Mouse (Mus musculus): ENCODE data around the gene Gsg1. TPM values are rescaled to one million over a fixed set of nuclear protein-coding genes. Genes with fewer than 3 reads are reported as not detected.

Gene Gsg1
- polyA plus RNA-seq (2012): not detected in 2 replicates

DNA sequence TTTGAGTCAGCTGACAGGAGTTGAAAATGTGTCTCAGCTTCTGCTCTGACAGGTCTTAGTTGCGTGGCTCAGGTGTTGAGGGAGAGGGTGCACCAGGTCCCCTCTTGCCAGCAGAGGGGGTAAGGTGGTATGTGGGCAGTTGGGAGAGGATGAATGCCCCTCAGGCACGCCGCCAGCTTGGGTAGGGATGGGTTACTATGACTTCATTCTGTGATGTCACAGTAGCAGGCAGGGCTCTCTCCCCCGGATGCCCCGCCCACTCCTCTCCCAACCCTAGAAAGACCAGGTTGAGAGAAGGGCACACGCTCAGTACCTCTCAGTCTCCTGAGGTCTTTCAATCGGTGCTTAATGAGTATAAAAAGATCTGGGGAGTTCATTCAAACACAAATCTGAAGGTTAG lies at the start of gene Gsg1:
Gene Gsg1, minus strand, starts transcription at position 199 of the 400 bp plus-strand sequence.
- TF ChIP-seq GATA1 (IDR thresholded peaks at IDR 0.05; ENCODE audit: low read length): no peak

DNA sequence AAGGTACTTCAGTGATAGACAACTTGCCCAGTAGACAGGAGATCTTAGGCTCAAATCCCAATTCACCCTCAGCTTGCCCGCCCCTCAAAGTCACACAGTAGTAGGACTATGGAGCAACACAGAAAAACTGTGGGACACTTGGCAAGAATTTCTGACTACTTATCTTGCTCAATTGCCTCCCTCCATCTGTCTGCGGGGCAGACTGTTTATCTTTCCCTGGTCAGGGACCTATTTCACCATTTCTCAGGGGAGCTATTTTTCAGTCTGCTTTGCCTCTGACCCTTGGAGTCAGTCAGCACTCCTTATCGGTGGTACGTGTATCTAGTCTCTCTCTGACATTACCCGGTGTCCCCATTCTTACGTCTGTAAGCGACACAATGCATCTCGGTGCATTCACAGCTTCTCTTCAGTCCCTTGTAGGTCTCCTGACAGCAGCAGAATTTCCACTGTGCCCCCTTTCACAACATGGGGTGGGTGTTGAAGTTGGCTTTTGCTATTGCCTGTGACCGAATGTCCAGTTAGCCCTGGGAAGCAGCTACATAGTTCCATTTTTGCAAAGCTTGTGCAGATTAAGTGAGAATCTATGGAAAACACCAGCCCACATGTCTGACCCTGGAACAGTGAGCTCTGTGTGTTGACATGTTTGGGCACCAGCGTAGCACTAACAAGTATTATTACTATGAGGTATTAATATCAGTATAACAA lies 48.4 kb upstream of the Gsg1 start:
- TF ChIP-seq GATA1 (IDR thresholded peaks at IDR 0.05; ENCODE audit: low read length): no peak

DNA sequence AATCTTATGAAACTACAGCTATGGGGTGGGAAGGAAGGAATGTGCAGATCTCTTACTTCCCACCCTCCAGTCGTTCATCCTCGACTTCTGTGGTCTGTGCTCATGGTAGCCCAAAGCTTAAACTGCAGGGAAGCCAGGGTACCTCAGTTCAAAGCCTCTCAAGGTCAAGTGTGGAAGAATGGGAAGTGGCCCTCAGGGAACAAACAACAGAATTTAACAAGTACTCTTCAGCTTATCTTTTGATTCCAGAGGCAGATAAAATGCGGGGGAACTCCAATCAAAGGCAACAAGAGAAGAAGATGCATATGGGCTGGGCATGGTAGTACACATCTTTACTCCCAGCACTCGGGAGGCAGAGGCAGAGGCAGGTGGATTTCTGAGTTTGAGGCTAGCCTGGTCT lies 46.3 kb upstream of the Gsg1 start:
- no peak for TF ChIP-seq GATA1 (IDR thresholded peaks at IDR 0.05; ENCODE audit: low read length)

DNA sequence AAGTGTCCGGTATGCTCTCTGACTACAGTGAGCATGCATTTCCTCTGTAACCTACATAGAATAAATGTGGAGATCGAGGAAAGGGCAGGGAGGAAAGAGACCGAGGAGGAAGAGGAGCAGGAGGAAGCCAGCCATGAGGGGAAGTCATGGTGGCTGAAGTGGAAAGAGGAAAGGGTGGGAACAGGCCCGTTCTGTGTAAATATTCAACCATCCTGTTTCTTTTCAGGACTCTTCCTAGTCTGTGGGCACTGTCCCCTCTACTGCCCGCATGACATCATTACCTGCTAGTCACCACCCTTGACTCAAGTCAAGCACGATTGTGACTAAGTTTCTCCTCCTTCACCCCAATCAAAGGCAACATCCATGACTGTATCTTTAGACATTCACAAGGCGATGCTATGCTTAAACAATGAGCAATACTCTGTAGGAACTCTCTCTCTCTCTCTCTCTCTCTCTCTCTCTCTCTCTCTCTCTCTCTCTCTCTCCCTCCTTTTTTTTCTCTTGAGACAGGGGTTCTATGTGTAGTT lies 44.9 kb upstream of the Gsg1 start:
- TF ChIP-seq GATA1 (IDR thresholded peaks at IDR 0.05; ENCODE audit: low read length): no peak

DNA sequence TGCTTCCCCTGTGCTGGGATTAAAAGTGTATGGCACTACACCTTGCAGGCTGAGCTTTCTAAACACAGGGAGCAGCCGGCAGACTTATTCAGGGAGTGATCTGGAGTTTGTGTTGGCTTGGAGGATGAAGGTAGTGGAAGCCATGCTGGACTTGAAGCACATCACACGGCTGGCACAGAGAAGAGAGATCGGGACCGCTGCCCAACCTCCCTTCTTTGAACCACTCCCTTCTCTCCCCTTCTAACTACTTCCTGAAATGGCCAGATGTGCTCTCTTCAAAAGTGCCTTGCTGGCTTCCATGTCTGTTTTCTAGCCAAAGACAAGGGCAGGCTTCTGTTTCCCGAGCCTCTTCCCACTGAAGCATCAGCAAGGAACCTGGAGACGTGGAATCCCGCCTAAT lies 43.4 kb upstream of the Gsg1 start:
- no peak for TF ChIP-seq GATA1 (IDR thresholded peaks at IDR 0.05; ENCODE audit: low read length)

DNA sequence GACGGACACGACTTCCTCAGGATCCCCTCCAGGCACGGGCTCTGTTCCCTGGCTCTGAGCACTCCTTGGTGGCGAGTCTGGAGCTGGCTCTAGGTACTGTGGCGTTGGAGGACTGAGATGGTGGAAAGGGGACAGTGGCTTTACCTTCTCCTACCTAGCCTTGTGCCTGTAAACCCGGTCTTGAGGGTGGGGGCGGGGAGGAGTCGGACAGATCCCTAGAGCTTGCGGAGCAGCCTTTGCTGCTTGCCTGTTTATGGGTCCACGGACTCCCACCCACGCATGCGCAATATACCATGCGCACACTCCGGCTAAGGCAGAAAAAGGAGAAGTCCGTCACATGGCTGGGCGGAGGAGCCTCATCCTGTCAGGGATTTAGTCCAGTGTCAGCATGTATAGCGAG lies 42.1 kb upstream of the Gsg1 start:
- no peak for TF ChIP-seq GATA1 (IDR thresholded peaks at IDR 0.05; ENCODE audit: low read length)

DNA sequence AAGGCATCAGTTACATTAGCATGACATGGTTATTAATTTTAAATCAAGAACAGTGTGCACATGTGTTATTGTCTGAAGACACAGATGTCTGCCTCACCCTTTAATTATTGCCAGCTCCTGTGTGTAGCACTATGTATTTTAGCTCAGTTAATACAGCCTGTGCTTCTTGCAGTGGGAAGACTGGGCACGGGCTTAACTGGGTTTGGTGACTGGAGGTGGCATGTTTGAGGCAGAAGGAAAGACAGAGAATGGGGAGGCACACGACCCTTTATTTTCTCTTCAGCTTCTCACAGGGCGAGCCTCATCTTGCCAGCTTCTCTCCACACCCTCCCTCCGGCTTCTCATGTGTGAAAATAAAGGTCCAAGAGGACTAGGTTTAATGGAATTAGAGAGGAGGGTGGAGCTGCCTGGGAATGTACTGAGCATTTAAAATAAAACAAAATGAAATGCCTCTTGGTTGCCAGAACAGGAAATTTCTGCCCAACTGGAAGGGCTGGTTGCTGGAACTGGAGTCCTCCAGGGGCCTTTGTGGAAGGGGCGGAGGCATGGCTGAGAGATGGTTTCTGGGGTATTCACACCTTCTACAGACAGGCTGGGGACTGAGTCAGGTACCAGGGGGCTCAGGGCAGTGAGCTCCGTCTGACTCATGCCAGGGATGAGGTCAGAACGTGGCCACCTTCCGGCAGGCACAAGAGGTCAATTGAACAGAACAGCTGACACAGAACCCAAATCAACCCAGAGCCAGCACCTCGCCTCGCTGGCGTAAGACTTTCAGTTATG lies 41.1 kb upstream of the Gsg1 start:
- TF ChIP-seq GATA1 (IDR thresholded peaks at IDR 0.05; ENCODE audit: low read length): no peak

DNA sequence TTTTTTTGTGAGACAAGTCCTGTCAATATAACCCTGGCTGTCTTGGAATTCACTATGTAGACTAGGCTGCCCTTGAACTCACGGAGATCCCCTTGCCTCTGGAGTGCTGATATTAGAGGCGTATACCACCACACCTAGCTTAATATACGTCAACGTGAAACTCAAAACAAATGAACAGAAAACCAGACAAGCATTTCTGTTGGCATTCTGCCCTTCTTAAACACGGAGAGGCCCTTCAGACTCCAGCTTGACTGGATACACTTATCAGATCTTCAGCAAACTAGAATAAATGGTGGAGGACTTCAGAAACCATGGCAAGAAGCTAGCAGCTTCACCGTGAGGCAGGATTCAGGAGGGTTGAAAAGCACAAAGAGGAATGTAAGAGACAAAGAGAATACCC lies 40.0 kb upstream of the Gsg1 start:
- no peak for TF ChIP-seq GATA1 (IDR thresholded peaks at IDR 0.05; ENCODE audit: low read length)

DNA sequence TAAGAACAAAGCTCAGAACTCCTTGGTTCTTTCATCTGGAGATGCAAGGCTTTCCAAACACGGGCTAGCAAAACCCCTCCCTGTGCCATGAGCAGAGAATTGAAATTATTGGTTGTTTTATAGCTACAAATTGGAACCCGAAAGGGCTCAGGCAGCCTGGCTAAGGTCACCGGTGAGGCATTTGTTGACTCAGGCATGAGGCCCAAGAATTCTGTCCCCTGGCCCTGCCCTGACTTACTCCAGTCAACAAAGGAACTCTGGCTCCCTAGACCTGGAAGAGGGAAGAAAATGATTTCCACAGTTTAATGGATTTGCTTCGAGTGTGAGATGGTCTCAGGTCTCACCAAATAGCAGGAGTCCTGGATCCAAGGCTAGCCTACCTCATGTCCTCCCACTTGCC lies 38.2 kb upstream of the Gsg1 start:
- no peak for TF ChIP-seq GATA1 (IDR thresholded peaks at IDR 0.05; ENCODE audit: low read length)

DNA sequence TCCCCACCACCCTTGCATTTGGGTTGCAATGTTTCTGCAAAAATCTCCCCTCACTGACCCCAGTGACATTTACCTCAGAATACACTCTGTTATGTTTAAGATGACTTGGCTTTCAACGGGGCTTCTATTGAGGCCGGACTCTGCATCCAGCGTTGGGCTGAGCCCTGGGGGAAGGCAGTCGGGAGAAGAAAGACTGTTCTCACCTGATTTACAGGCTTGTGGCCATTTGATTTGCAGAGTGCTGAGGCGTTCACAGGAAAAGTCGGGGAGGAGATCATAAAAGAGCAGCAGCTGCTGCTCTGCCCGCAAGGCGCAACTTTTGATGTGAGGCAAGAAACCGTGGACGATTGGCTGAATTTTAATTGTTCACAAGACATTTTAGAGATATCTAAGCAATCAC lies 25.7 kb upstream of the Gsg1 start:
- TF ChIP-seq GATA1 (IDR thresholded peaks at IDR 0.05; ENCODE audit: low read length): no peak

DNA sequence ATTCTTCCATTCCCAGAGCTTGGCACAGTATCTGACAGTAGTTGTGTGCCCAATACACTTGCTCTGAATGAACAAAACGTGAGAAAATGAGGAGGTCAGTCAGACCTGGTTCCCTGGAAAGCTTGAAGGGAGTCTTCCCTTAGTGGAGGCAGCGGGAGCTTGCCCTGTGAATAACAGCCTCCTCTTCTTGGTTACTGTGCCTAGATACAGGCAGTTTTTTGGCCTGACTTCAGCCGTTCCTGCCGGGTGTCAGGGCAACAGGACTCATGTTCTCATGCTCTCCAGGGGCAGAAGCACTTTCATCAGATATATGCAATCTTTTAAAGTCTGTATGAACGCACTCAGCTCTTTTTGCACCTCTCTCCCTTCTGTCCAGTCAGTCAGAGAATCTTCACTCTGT lies 25.1 kb upstream of the Gsg1 start:
- TF ChIP-seq GATA1 (IDR thresholded peaks at IDR 0.05; ENCODE audit: low read length): no peak

DNA sequence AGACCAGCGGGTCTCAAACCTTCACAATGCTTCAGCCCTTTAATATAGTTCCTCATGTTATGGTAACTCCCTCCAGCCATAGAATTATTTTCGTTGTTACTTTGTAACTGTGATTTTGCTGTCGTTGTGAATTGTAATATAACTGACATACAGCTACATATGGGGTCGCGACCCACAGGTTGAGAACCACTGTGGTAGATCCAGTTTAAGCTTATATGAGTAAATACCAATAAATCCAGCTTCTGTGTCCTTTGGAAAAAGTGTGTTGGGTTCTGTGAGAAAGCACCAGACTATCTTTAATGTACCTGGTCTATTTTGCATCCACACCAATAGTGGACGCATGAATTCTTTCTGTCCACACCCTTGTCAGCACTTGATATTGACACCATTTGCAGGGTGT lies 24.2 kb upstream of the Gsg1 start:
- TF ChIP-seq GATA1 (IDR thresholded peaks at IDR 0.05; ENCODE audit: low read length): no peak

DNA sequence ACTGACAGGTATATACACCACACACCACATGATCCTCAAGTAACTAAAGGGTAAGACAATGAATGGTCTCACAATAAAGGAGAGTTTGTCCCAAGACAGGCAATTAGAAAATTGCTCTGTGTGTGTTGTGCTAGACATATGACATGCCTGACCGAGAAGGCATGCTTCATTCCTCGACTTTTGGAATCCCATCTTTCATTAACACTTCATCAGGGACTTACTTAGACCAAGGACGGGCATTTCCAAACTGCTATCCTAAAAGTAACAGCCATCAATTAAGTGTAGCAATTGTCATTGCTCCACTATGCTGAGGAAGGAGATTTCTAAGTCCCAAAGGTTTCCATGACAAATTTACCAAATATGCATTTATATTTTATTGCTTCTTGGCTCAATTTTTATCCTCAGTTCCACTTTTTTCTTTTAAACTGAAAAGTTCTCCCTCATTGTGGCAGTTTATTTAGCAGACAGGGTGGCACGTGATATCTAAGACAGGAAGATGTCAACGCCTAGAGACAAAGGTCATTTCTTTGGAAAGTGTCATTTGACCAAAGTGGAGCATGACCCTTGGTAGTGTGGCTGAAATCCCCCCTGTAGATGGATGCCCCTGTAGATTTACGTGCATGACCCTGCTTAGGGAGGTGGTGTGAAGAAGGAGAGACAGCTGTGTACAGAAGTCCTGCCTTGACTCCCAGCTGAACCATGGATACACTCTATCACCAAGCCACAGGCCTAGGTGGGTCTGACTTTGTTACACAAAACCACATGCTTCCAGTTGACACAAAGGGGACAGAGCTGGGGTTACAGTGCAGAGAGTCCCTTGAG lies 22.5 kb upstream of the Gsg1 start:
- no peak for TF ChIP-seq GATA1 (IDR thresholded peaks at IDR 0.05; ENCODE audit: low read length)

DNA sequence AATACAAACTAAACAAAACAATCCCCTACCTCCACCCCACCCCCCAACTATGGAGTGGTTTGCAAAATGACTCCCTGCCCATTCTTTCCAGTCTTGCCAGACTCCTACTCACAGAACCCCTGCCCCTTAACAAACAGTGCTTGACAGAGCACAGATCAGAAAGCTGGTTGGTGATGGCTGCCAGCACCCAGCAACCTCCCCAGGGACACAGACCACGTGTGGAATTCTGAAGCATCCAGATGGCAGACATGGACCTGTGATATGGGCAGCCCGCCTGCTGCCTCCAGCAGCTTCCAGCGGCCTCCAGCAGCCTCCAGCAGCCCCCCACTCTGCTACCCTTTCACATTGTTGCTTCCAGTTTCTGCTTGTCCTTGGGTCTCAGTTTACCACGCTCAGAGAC lies 21.1 kb upstream of the Gsg1 start:
- no peak for TF ChIP-seq GATA1 (IDR thresholded peaks at IDR 0.05; ENCODE audit: low read length)

DNA sequence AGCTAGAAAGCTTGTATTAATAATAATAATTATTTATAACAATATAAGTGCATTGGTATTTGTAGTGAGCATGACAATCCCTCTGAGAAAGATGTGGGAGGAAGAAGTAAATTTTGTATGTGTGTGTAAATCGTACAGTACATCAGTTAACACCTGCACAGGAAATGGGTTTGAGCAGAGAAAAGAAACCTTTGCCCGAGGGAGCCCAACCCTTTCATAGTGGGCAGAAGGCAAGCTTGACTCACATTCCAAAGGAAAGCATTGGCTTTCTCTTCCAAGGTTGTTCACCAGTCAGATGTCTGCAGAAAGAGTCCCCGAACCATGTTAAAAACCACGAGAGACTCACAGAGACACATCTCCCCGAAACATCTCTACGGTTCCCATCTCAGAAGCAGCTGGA lies 18.9 kb upstream of the Gsg1 start:
- TF ChIP-seq GATA1 (IDR thresholded peaks at IDR 0.05; ENCODE audit: low read length): no peak

DNA sequence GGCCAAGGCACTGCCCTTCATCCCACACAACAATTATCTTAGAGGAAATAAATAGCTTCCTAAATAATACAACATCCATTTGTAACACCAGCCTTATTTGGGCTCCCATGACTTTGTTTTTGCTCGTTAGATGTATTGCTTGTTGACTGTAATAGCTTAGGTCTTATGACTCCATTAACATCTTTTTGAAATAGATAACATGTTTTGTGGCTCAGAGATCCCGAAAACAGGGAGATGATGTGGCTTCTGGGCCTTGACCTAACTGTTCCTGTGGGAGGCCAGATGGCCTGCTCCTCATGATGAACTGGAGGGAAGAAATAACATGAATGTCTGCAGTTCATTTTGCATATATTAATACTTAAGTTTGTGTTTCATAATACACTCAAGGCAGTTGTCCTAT lies 17.6 kb upstream of the Gsg1 start:
- no peak for TF ChIP-seq GATA1 (IDR thresholded peaks at IDR 0.05; ENCODE audit: low read length)
